In the genomic region with DNA sequence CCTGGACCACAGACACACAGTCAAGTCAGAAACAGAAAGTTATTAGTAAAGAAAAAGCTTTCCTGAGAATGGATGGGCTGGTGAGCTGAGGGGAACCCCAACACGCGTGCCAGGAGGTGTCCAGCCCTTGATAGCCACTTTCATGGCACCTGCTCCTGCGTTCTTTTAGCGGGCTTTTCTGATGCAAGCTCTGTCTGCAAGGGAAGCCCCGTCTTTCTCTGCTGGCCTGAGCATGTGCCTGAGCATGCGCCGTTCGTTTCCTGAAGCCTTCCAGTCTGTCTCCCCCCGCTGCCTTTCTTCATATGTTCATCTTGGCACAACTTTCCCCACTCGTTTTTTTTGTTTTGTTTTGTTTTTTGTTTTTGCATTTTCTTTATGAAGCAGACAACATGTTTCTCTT, we compare ENCODE assay signal across 17 mouse cellular contexts. TPM values are rescaled to one million over a fixed set of nuclear protein-coding genes. Genes with fewer than 3 reads are reported as not detected.
A peak's percentile ranks its signal among the peaks of the same experiment; 100 is the strongest.
DNase-seq lines count a peak whose midpoint lies in the region; ATAC-seq and TF ChIP-seq lines count a peak whose summit lies in the region.
"Had no signal": no experiment of that assay in that cellular context is flagged by ENCODE, and none has a peak within 500 bp of the region (broad histone marks: within the 10 kb centered on the region; RNA-seq: fewer than 3 reads in every experiment).

No protein-coding gene starts in this region.

- intact Hi-C loops in left cerebral cortex, adult 2 months (cut with DNase I): no loop called here

- no peak for TF ChIP-seq CTCF in left cerebral cortex, adult 2 months (IDR thresholded peaks at IDR 0.05)
- no peak for TF ChIP-seq CTCF in cerebellum, adult 2 months (IDR thresholded peaks at IDR 0.05; ENCODE audit: borderline replicate concordance, insufficient read depth, low read depth, low read length)
- TF ChIP-seq CTCF in forebrain, postnatal 0 days (IDR thresholded peaks at IDR 0.05; ENCODE audit: low read depth): no peak

- no peak for DNase-seq in cerebellum, postnatal 4 days (ENCODE audit: low spot score in 2 of 2)
- no peak for DNase-seq in left cerebral cortex, adult 2 months (ENCODE audit: extremely low spot score in 1 of 2, low spot score in 2 of 2)
- no peak for DNase-seq in left cerebral cortex, adult 9 months (ENCODE audit: low spot score in 2 of 2)
- peak; percentile 54 to 65 for DNase-seq in cerebellum, adult 2 months
- DNase-seq in forebrain, postnatal 0 days: peak; percentile 72
- no peak for DNase-seq in lung, postnatal 4 days
- DNase-seq: adrenal gland, postnatal 14 days; gastrocnemius, postnatal 36 days; lung, embryonic 14.5 days had no signal

- H3K9ac ChIP-seq in forebrain, postnatal 0 days: no peak overlapping the region
- H3K9ac ChIP-seq in kidney, embryonic 14.5 days (ENCODE audit: low read depth, low read length): no peak overlapping the region
- H3K9ac ChIP-seq: heart, embryonic 15.5 days; limb, embryonic 12.5 days; lung, embryonic 14.5 days; neural tube, embryonic 15.5 days had no signal

- peaks cover 18% of the 10 kb centered on the region for H3K4me1 ChIP-seq in cerebellum, adult 2 months (ENCODE audit: control insufficient read depth, insufficient read depth, low read length)
- no peaks in the 10 kb centered on the region for H3K4me1 ChIP-seq in forebrain, postnatal 0 days (ENCODE audit: insufficient read depth)
- H3K4me1 ChIP-seq in kidney, embryonic 14.5 days (ENCODE audit: control insufficient read depth, insufficient read depth, low read length): peaks cover 13% of the 10 kb centered on the region

- H3K4me2 ChIP-seq in forebrain, postnatal 0 days (ENCODE audit: low read depth): peak overlapping the region; percentile 24; the same call in 1 of the 2 replicates
- H3K4me2 ChIP-seq in kidney, embryonic 14.5 days (replicated peaks; ENCODE audit: low read depth, low read length): no peak overlapping the region
- H3K4me2 ChIP-seq: heart, embryonic 15.5 days; limb, embryonic 12.5 days; lung, embryonic 14.5 days; neural tube, embryonic 15.5 days had no signal

- no peaks in the 10 kb centered on the region for H3K9me3 ChIP-seq in forebrain, postnatal 0 days (ENCODE audit: low read length)
- H3K9me3 ChIP-seq in kidney, embryonic 14.5 days (ENCODE audit: control insufficient read depth, low read length): no peaks in the 10 kb centered on the region
- H3K9me3 ChIP-seq: heart, embryonic 15.5 days; limb, embryonic 12.5 days; neural tube, embryonic 15.5 days had no signal

- TF ChIP-seq POLR2A in cerebellum, adult 2 months (IDR thresholded peaks at IDR 0.05; ENCODE audit: borderline replicate concordance, insufficient read depth, low read length): peak; percentile 16; the same call in 1 of the 2 replicates

- ATAC-seq in cerebellum, adult (ENCODE audit: insufficient number of reproducible peaks, low FRiP score, low TSS enrichment): peak; percentile 72
- ATAC-seq in forebrain, postnatal 0 days: peak; percentile 72
- ATAC-seq in kidney, embryonic 14.5 days (ENCODE audit: low FRiP score, low TSS enrichment): no peak
- ATAC-seq: inflammation-experienced regulatory T-cells, adult 6 months; midbrain, embryonic 16.5 days had no signal

- H3K4me3 ChIP-seq in left cerebral cortex, adult 2 months: peak overlapping the region; percentile 19; the same call in 1 of the 2 replicates
- H3K4me3 ChIP-seq in cerebellum, adult 2 months (replicated peaks; ENCODE audit: insufficient read depth, low read depth, low read length): peak overlapping the region; percentile 47
- H3K4me3 ChIP-seq in forebrain, postnatal 0 days (ENCODE audit: low read depth, low read length): no peak overlapping the region
- no peak overlapping the region for H3K4me3 ChIP-seq in kidney, embryonic 14.5 days (ENCODE audit: low read length)
- H3K4me3 ChIP-seq: heart, embryonic 15.5 days; limb, embryonic 12.5 days; neural tube, embryonic 15.5 days had no signal

- H3K27me3 ChIP-seq in cerebellum, adult 2 months (ENCODE audit: control insufficient read depth, insufficient read depth, low read length): no peaks in the 10 kb centered on the region
- no peaks in the 10 kb centered on the region for H3K27me3 ChIP-seq in forebrain, postnatal 0 days (ENCODE audit: insufficient read depth, low read length)
- H3K27me3 ChIP-seq in kidney, embryonic 14.5 days (ENCODE audit: control insufficient read depth, insufficient read depth, low read length): no peaks in the 10 kb centered on the region
- H3K27me3 ChIP-seq: heart, embryonic 15.5 days; limb, embryonic 12.5 days; neural tube, embryonic 15.5 days had no signal

- 19% methylated on average over 10 of the region's 10 CpGs for WGBS in cerebellum, adult 2 months
- WGBS in forebrain, postnatal 0 days: 55% methylated on average over 10 of the region's 10 CpGs
- 71% methylated on average over 10 of the region's 10 CpGs for WGBS in kidney, embryonic 14.5 days

- no peak overlapping the region for H3K27ac ChIP-seq in left cerebral cortex, adult 2 months
- H3K27ac ChIP-seq in cerebellum, adult 2 months (ENCODE audit: insufficient read depth, low read length): 0 out of 2 replicates have a peak overlapping the region, but pooled peaks have one; percentile 37
- no peak overlapping the region for H3K27ac ChIP-seq in forebrain, postnatal 0 days (ENCODE audit: low read depth, low read length)
- no peak overlapping the region for H3K27ac ChIP-seq in kidney, embryonic 14.5 days (ENCODE audit: low read depth, low read length)
- H3K27ac ChIP-seq: heart, embryonic 15.5 days; limb, embryonic 12.5 days; neural tube, embryonic 15.5 days; stomach, postnatal 0 days had no signal

- H3K36me3 ChIP-seq in forebrain, postnatal 0 days (ENCODE audit: insufficient read depth): no peaks in the 10 kb centered on the region
- H3K36me3 ChIP-seq in kidney, embryonic 14.5 days (ENCODE audit: control insufficient read depth, insufficient read depth, low read length): no peaks in the 10 kb centered on the region
- H3K36me3 ChIP-seq: heart, embryonic 15.5 days; limb, embryonic 12.5 days; neural tube, embryonic 15.5 days had no signal

RNA-seq across cellular contexts. Expression of a gene that starts 9.7 kb away (rescaled TPM):
- 1 to 10 TPM; 1.5 to 1.8 TPM for total RNA-seq in left cerebral cortex, adult 2 months (2021)
- polyA plus RNA-seq in cerebellum, adult 2 months (2012; rRNA removed): 1.4 and 1.6 TPM in 2 replicates
- total RNA-seq in forebrain, postnatal 0 days (2014; rRNA removed): 1.9 and 3.2 TPM in 2 replicates
- 7.5 and 8.8 TPM in 2 replicates for polyA plus RNA-seq in forebrain, postnatal 0 days (2015; fragmentation: Nextera tagmentation; extraction: Ambion mirVana)
- polyA plus RNA-seq in kidney, embryonic 14.5 days (2014; fragmentation: Nextera tagmentation; extraction: Ambion mirVana): 1.7 and 3.0 TPM in 2 replicates
- total RNA-seq: adrenal gland, postnatal 14 days; gastrocnemius, postnatal 36 days had no signal
- polyA plus RNA-seq: inflammation-experienced regulatory T-cells, adult 6 months had no signal

RNA-seq across cellular contexts. Expression of a gene that starts 10.5 kb away (rescaled TPM):
- 100 to 1,000 TPM in 1 of 2 experiments, 10 to 100 TPM in 1; 99.1 to 102 TPM for total RNA-seq in left cerebral cortex, adult 2 months (2021)
- 79.8 and 89.8 TPM in 2 replicates for polyA plus RNA-seq in cerebellum, adult 2 months (2012; rRNA removed)
- total RNA-seq in forebrain, postnatal 0 days (2014; rRNA removed): 83.4 and 107 TPM in 2 replicates
- polyA plus RNA-seq in forebrain, postnatal 0 days (2015; fragmentation: Nextera tagmentation; extraction: Ambion mirVana): 12.4 and 17.1 TPM in 2 replicates
- polyA plus RNA-seq in kidney, embryonic 14.5 days (2014; fragmentation: Nextera tagmentation; extraction: Ambion mirVana): 1.5 and 3.4 TPM in 2 replicates

Comparison
In these comparisons a context has a peak if more than half of its experiments do, and no peak if none do; other contexts are left out.
1. DNase-seq: peak in cerebellum, adult 2 months (2 of 2) and forebrain, postnatal 0 days (single experiment); none in cerebellum, postnatal 4 days (0 of 2), left cerebral cortex, adult 2 months (0 of 2), left cerebral cortex, adult 9 months (0 of 2) and lung, postnatal 4 days (0 of 2).
2. H3K4me3 ChIP-seq: peak in left cerebral cortex, adult 2 months (single experiment) and cerebellum, adult 2 months (single experiment); none in forebrain, postnatal 0 days (single experiment) and kidney, embryonic 14.5 days (single experiment).